Mouse (Mus musculus): Measurements from ENCODE around the gene 4933427D14Rik.
"Not testable (repeated sequence)": the region's sequence is repeated elsewhere in the genome, so short reads cannot be mapped to it uniquely, and the experiment has no call there.

4933427D14Rik gene

GRCm38 (mm10) chr11:72205256-72205655, 2.0 kb downstream of the 4933427D14Rik start:
- DNase-seq (ENCODE audit: low read depth, low spot score) = no peak

GRCm38 (mm10) chr11:72203440-72203839, 3.8 kb downstream of the 4933427D14Rik start:
- DNase-seq (ENCODE audit: low read depth, low spot score) = no peak

GRCm38 (mm10) chr11:72196506-72196905, 10.8 kb downstream of the 4933427D14Rik start:
- no peak for DNase-seq (ENCODE audit: low read depth, low spot score)

GRCm38 (mm10) chr11:72194259-72194658, 13.0 kb downstream of the 4933427D14Rik start:
- DNase-seq (ENCODE audit: low read depth, low spot score) = no peak

- DNase-seq (ENCODE audit: low read depth, low spot score) = no peak
Observed at GRCm38 (mm10) chr11:72190857-72191256, 16.4 kb downstream of the 4933427D14Rik start.

GRCm38 (mm10) chr11:72184252-72184651, 23.0 kb downstream of the 4933427D14Rik start:
- DNase-seq (ENCODE audit: low read depth, low spot score) = no peak

GRCm38 (mm10) chr11:72181136-72181535, 26.1 kb downstream of the 4933427D14Rik start:
- no peak for DNase-seq (ENCODE audit: low read depth, low spot score)

GRCm38 (mm10) chr11:72180556-72180955, 26.7 kb downstream of the 4933427D14Rik start:
- no peak for DNase-seq (ENCODE audit: low read depth, low spot score)

GRCm38 (mm10) chr11:72176553-72176952, 30.7 kb downstream of the 4933427D14Rik start:
- no peak for DNase-seq (ENCODE audit: low read depth, low spot score)

- DNase-seq (ENCODE audit: low read depth, low spot score) = no peak
Observed at GRCm38 (mm10) chr11:72175966-72176365, 31.3 kb downstream of the 4933427D14Rik start.

- DNase-seq (ENCODE audit: low read depth, low spot score) = no peak
Observed at GRCm38 (mm10) chr11:72174721-72175120, 32.5 kb downstream of the 4933427D14Rik start.

- DNase-seq (ENCODE audit: low read depth, low spot score) = no peak
Observed at GRCm38 (mm10) chr11:72173506-72173905, 33.8 kb downstream of the 4933427D14Rik start.

- DNase-seq (ENCODE audit: low read depth, low spot score) = not testable (repeated sequence)
Observed at GRCm38 (mm10) chr11:72171906-72172305, 35.4 kb downstream of the 4933427D14Rik start.

GRCm38 (mm10) chr11:72169871-72170270, 37.4 kb downstream of the 4933427D14Rik start:
- no peak for DNase-seq (ENCODE audit: low read depth, low spot score)

GRCm38 (mm10) chr11:72163198-72163597, 44.1 kb downstream of the 4933427D14Rik start:
- DNase-seq (ENCODE audit: low read depth, low spot score) = no peak

- DNase-seq (ENCODE audit: low read depth, low spot score) = no peak
Observed at GRCm38 (mm10) chr11:72156624-72157023, 50.6 kb downstream of the 4933427D14Rik start.

GRCm38 (mm10) chr11:72155981-72156428, 51.3 kb downstream of the 4933427D14Rik start:
- no peak for DNase-seq (ENCODE audit: low read depth, low spot score)

- no peak for DNase-seq (ENCODE audit: low read depth, low spot score)
Observed at GRCm38 (mm10) chr11:72155186-72155980, 51.9 kb downstream of the 4933427D14Rik start.

GRCm38 (mm10) chr11:72153122-72153862, 54.0 kb downstream of the 4933427D14Rik start:
- DNase-seq (ENCODE audit: low read depth, low spot score) = no peak

- DNase-seq (ENCODE audit: low read depth, low spot score) = no peak
Observed at GRCm38 (mm10) chr11:72151120-72151519, 56.1 kb downstream of the 4933427D14Rik start.

- no peak for DNase-seq (ENCODE audit: low read depth, low spot score)
Observed at GRCm38 (mm10) chr11:72147910-72148309, 59.3 kb downstream of the 4933427D14Rik start.

- no peak for DNase-seq (ENCODE audit: low read depth, low spot score)
Observed at GRCm38 (mm10) chr11:72145877-72146248, 61.4 kb downstream of the 4933427D14Rik start.
